Mouse (Mus musculus): ENCODE measurements around the gene Abcb9.

The Abcb9 gene

DNA sequence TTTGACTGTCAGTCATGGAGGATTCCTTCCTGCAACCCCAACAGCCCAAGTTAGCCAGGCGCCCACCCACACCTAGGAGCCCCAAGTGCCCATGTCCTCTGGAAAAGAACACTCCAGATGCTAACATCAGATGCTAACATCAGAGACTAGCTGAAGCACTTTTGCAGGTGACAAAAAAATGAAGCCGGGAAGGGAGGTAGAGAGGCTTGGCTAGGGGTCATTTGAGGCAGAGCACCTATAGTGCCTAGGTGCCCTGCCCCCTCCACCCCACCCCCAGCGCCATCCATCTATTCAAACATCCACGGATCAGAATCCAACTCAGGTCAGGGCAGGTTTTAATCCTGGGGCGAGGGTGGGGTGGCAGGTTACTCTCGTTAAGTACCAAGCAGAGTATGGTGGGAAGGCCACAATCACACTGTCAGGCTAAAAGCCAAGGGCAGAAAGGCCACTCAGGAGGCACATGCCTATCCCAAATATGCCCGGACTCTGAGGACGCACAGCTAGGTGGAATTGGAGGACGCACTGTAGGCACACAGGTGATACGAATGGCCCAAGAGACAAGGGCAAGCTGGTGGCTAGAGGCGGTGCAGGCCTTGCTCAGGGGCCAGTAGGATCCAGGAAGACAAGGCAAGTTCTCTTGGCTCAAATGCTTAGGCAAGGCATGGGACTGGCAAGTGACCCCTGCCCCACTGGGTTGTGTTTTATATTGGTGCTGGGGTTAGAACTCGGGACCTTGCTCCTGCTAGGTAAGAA lies 1.6 kb downstream of the Abcb9 start:
- DNase-seq (ENCODE audit: low spot score) = no peak

DNA sequence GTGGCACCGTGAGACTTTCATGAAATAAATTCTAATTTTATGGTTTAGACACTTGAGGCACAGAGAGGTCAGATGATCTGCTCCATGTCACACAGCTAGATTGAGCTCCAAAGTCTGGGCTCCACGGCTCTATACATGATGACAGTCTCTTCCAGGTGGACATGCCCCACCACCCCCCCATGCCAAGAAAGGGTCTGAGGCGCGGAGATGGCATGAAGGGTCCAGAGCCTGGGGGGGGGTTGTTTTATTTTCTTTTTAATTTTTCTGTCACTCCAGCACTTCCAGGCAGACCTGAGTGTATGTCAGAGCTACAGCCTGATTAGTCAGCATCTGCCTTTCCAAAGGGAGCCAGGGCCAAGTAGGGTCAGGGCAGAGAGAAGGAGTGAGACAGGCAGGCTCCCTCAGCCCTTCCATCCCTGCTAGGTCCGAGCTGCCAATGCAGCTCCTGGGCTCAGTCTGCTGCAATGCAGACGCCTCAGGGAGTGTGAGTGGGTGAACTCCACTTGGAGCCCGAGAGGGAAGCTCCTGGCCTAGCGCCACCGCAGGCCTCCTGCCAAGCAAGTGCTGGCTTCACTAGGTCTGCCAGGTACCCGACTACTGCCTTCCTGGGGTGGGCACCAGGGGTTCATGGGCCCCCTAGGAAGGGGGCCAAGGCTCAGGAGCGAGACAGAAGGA lies 2.3 kb downstream of the Abcb9 start:
- peak; percentile 58 for DNase-seq (ENCODE audit: low spot score)

GRCm38 (mm10) chr5:124091951-124092406 lies 3.6 kb downstream of the Abcb9 start:
- DNase-seq (ENCODE audit: low spot score) = no peak

- DNase-seq (ENCODE audit: low spot score) = no peak
Observed at GRCm38 (mm10) chr5:124089868-124090267, 5.7 kb downstream of the Abcb9 start.

DNA sequence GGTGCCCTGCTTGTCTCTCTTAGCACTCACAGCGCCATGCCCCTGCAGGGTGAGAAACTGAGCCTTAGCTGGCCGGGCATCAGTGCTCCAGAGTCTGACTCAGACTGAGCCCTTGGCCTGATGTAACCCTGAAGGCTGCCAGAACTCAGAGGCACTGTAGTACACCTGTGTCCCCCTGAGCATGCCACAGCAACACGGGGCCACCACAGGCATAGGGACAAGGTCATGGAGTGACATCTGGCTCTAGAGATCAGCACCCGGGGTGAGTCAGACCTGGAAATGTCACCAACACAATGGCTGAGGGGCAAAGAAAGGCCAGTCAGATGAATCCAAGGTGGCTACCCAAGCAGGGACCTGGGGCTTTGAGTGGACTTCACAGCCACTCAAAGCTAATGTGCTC lies 8.7 kb downstream of the Abcb9 start:
- no peak for DNase-seq (ENCODE audit: low spot score)

GRCm38 (mm10) chr5:124085513-124085912 lies 10.1 kb downstream of the Abcb9 start:
- DNase-seq (ENCODE audit: low spot score) = no peak

DNA sequence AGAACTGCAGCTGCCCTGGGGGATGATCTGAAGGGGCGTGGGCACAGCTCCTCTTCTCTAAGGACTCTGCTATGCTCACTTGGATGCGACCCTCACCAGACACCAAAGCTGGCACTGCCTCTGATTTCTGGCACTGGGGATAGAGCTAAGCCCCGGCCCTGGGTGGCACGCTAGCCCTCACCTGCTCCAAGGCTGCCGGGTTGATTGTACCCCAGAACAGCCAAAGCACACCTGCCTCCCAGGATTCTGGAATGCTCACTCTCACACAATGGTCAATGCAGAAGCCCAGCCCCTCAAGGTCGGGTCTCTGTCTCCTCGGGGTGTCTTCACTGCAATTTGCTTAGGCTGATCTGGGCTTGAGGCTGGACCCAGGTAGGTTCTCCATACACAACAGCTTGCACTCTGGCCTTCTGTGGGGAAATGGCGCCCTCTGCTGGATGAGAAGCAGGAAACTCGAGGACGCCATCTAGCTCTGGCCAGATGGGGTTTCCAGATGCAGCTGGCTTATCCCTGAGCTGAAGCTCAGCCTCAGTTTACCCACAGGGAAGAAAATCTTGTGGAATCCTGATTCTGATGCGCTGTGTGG lies 10.9 kb downstream of the Abcb9 start:
- peak; percentile 81 for DNase-seq (ENCODE audit: low spot score)

- peak; percentile 26 for DNase-seq (ENCODE audit: low spot score)
Observed at GRCm38 (mm10) chr5:124083850-124084587, 11.6 kb downstream of the Abcb9 start.

DNA sequence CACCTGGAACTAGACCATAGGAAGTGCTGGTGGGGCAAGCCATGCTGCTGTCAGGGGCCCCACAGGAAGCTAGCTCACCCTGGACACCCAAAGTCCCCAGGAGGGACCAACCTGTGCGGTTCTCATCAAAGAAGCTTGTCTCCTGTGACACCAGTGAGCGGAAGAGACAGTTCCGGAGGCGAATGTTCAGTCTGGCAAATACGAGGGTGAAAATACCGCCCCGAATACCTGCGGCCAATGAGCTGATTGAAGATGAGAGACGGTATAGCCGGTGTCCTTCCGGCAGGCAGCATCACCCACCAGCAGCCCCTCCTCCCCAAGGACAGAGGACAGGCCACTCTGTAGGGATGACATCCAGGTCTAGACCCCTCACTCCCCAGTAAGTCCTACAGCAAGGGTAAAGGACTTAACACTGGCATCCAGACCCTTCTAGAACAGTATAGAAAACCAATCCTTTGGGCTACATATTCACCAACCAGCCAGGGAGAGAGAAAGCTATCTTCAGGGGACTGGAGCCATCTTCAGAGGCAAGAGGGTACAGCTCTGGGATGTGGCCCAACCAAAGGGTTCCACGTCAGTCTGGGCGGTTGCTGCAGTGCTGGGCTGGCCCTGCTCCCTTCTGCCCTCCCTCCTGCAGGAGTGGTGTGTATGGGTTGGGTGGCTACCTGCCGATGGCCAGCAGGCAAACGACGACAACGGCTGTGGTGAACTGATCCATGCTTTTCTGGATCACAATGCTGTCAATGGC lies 12.5 kb downstream of the Abcb9 start:
- DNase-seq (ENCODE audit: low spot score) = no peak

DNA sequence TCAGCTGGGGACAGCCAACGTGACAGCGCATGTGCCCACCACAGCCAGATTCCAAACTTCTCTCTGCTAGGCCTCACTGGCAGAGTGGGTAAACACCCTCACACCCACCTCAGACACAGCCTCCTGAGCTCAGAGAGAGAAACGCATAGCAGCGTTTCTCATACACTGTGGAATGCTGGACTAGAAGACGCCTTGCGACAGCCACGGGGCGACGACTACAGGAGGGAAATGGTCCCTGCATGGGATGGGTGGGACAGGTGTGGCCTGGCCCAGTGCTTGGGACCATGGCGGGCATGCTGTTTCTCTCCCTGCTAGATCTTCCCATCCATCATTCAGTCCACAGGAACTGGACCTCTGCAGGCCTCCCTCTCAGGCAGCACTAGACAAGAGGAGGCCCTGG lies 13.2 kb downstream of the Abcb9 start:
- no peak for DNase-seq (ENCODE audit: low spot score)

DNA sequence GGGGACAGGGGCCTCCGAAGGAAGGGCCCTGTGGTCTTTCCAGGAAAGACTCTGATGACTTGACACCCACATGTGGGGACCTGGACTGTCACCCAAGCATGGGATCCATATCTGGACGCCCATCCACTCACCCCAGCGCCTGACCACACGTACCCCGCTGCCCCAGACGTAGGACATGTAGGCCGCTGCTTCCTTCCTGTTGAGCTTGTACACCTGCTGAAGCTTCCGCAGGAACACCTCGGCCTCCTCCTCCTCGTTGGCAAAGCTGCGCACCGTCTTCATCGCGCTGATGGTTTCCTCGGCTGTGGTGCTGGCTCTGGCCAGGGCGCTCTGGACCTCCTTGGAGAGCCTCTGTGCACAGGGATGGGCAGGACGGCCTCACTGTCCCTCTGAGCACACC lies 15.7 kb downstream of the Abcb9 start:
- no peak for DNase-seq (ENCODE audit: low spot score)

DNA sequence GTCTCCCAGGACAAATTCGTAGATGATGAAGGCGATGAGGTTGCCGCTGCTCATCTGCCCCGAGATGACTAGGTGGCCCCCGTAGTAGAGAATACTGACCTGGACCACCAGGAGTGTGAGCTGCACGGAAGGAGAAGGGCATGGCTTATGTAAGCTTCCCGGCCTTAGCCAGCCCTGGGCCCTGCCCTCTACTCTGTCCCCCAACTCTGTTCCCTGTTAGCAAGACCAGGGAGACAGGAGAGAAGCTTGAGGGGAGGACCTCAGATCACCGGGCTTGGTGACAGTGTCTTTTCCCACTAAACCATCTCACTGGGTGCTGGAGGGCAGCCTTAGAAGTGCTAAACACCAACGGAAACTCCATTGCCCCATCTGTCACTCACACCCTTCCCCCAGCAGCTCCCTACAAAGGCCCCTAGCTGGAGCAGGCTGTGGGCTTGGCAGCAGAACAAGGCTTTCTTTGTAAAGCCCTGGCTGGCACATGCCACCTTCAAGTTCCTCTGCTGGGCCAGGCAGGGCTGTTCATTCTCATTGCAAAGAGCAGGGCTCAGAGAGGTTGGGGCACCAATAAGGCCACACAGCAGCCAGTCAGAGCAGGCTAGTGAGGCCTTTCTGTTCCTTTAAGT lies 16.7 kb downstream of the Abcb9 start:
- no peak for DNase-seq (ENCODE audit: low spot score)

DNA sequence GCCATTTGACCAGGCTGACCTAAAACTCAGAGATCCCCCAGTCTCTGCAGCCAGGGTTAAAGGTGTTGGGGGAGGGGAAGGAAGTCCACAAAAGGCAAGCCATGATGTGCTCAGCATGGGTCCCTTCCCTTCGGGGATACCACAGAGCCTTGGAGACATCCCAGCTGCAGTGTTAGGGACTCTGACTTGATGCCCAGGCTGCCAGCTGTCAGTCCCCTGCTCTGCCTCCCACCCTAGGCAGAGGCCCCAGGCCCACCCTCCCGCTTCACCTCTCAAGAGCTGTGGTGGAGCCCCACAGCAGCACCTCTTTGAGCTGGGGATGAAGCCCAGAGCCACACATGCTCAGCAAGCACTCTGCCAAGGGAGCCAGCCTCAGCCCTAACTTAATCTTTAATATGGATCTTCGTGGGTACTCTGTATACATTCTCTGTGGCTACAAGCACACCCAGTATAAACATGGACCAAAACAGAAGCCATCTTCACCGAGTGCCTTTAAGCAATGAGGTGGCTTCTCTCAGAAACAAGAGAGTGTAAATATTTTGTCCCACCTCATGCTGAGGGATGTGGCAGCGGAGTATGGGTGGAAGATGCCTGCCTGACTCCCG lies 17.6 kb downstream of the Abcb9 start:
- DNase-seq (ENCODE audit: low spot score) = no peak

- DNase-seq (ENCODE audit: low spot score) = no peak
Observed at GRCm38 (mm10) chr5:124077241-124077640, 18.4 kb downstream of the Abcb9 start.

DNA sequence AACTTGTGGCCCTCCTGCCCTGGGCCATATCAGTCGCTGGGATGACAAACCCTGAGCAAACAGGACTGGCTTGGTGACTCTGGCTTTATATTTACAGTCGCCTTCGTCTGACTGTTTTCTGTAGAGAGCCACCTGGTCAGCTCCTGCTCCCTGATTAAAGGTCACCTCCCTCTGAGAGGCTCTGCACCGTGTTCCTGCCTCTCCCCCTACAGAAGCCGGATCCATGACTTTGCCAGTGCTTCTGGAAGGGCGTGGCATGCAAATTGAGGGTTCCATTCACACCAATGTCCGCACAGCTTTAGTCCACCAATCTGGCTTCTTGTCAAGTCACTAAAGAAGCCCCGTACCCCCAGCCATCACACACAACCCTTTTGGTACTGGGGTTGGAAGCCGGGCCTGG lies 19.0 kb downstream of the Abcb9 start:
- no peak for DNase-seq (ENCODE audit: low spot score)

- no peak for DNase-seq (ENCODE audit: low spot score)
Observed at GRCm38 (mm10) chr5:124075716-124076115, 19.9 kb downstream of the Abcb9 start.

- DNase-seq (ENCODE audit: low spot score) = no peak
Observed at GRCm38 (mm10) chr5:124074845-124075307, 20.7 kb downstream of the Abcb9 start.

GRCm38 (mm10) chr5:124073682-124074081 lies 21.9 kb downstream of the Abcb9 start:
- DNase-seq (ENCODE audit: low spot score) = no peak

GRCm38 (mm10) chr5:124069657-124070056 lies 25.9 kb downstream of the Abcb9 start:
- no peak for DNase-seq (ENCODE audit: low spot score)

DNA sequence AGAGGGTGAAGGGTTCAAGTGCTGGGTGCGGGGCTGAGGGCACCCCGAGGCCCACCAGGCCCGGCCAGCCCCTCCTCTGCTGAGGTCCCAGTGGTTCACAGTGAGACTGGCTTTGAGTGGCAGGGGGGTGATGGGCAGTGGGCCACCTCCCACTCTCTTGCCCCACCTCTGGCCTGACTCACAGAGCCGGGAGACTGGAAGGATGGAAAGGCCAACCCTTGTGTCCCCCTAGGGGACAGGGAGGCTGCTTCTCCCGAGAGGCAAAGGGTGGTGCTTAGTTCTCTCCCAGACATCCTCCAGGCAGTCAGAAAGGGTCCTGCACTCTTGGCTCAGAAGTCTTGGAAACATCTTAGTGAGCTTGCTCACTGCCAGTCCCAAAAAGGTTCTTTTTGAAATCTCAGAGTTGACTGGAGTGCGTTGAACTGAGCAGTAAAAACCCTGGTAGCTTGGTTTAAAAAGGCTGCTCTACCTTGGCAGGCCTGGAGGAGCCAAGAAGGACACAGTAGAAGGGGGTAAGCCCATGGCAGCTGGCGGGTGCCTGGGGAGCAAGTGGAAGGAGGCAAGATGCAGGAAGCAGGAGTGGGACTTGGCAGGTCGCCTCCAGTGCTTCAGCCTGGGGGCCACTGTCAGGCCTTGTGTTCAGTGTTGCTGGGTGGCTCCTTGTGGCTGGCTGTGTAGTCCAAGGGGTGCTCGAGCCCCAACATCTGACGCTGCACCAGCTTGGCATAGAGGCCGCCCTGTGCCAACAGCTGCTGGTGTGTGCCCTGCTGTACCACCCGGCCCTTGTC lies 33.4 kb downstream of the Abcb9 start:
- DNase-seq (ENCODE audit: low spot score) = no peak

Measured in ovary, postnatal 36 days (tissue).